Mouse (Mus musculus) cerebellum, adult 2 months (tissue): Measurements from ENCODE around the gene Phyh.

Source experiments
- CTCF ChIP-seq: fragments of 200-500 bp; IDR thresholded peaks from 2 replicates; pipeline ENCODE4 v1.5.1; 2011; ENCODE audit warnings: low read depth, mild to moderate bottlenecking, control low read depth, low read length, moderate library complexity, borderline replicate concordance; ENCODE audit not compliant: insufficient read depth
- POLR2A ChIP-seq: fragments of 200-500 bp; IDR thresholded peaks from 2 replicates; pipeline ENCODE4 v1.6.1; 2011; ENCODE audit warnings: low read length, control low read depth, borderline replicate concordance; ENCODE audit not compliant: insufficient read depth

GRCm38 (mm10) chr2:4954216-4954760, 35.5 kb downstream of the Phyh start:
- no peak for TF ChIP-seq CTCF
- TF ChIP-seq POLR2A: no peak
